Mouse (Mus musculus) bone marrow macrophage, adult 2 months (primary cell): ENCODE data around the gene Ptpn18. TPM values are rescaled to one million over a fixed set of nuclear protein-coding genes. Genes with fewer than 3 reads are reported as not detected.

Experiments used
- H3K27ac ChIP-seq: 2 replicates; pipeline ENCODE4 v1.5.1; 2012; ENCODE audit warnings: low read depth, low read length; ENCODE audit not compliant: insufficient read depth
- H3K4me1 ChIP-seq: 2 replicates; pipeline ENCODE4 v1.6.1; 2012; ENCODE audit warnings: low read length; ENCODE audit not compliant: control insufficient read depth, insufficient read depth
- H3K4me3 ChIP-seq: 2 replicates; pipeline ENCODE4 v1.5.1; 2012; ENCODE audit warnings: mild to moderate bottlenecking, low read length, moderate library complexity; ENCODE audit not compliant: insufficient read depth
- CTCF ChIP-seq: IDR thresholded peaks from 2 replicates; pipeline ENCODE4 v1.5.1; 2012; ENCODE audit warnings: low read depth, mild to moderate bottlenecking, low read length, moderate library complexity
- POLR2A ChIP-seq: IDR thresholded peaks from 2 replicates; pipeline ENCODE4 v1.6.1; 2012; ENCODE audit warnings: mild to moderate bottlenecking, low read depth, low read length, borderline replicate concordance
- polyA plus RNA-seq: library from polyadenylated mRNA; stranded (reverse); fragments of >200 nt; gene quantifications from 2 replicates; pipeline ENCODE4 v1.2.4, GENCODE M21; 2012; ENCODE audit not compliant: missing spikeins, insufficient read depth, insufficient read length

Gene Ptpn18
- polyA plus RNA-seq = 145 and 150 TPM in 2 replicates

GRCm38 (mm10) chr1:34459284-34460060, at the start of gene Ptpn18:
Ptpn18 (plus strand) TSS chr1:34459762.
- H3K4me1 ChIP-seq = peaks cover 17% of the 10 kb centered on the region
- TF ChIP-seq CTCF (no peak), POLR2A (no peak)
- peak within 1 kb of the TSS; percentile 66 for H3K4me3 ChIP-seq
- H3K27ac ChIP-seq = no peak within 1 kb of the TSS

- TF ChIP-seq POLR2A = no peak
- Histone ChIP-seq H3K4me1 (no peaks in the 10 kb centered on the region), H3K27ac (no peak overlapping the region), H3K4me3 (no peak overlapping the region)
Observed at GRCm38 (mm10) chr1:34428466-34428865, 31.1 kb upstream of the Ptpn18 start.

- no peak for TF ChIP-seq POLR2A
- TF ChIP-seq CTCF = no peak
- no peak overlapping the region for H3K27ac ChIP-seq
- no peak overlapping the region for H3K4me3 ChIP-seq
- H3K4me1 ChIP-seq = peaks cover 4% of the 10 kb centered on the region
Observed at GRCm38 (mm10) chr1:34429281-34429680, 30.3 kb upstream of the Ptpn18 start.

- Histone ChIP-seq H3K4me1 (peaks cover 8% of the 10 kb centered on the region), H3K4me3 (no peak overlapping the region), H3K27ac (no peak overlapping the region)
- TF ChIP-seq CTCF = no peak
- TF ChIP-seq POLR2A = no peak
Observed at GRCm38 (mm10) chr1:34430981-34431380, 28.6 kb upstream of the Ptpn18 start.

GRCm38 (mm10) chr1:34431431-34431830, 28.1 kb upstream of the Ptpn18 start:
- Histone ChIP-seq H3K4me3 (no peak overlapping the region), H3K27ac (no peak overlapping the region), H3K4me1 (peaks cover 8% of the 10 kb centered on the region)
- TF ChIP-seq POLR2A = no peak
- TF ChIP-seq CTCF = no peak

- no peak for TF ChIP-seq CTCF
- TF ChIP-seq POLR2A = no peak
- no peak overlapping the region for H3K27ac ChIP-seq
- H3K4me3 ChIP-seq = no peak overlapping the region
- peaks cover 8% of the 10 kb centered on the region for H3K4me1 ChIP-seq
Observed at GRCm38 (mm10) chr1:34432411-34432775, 27.2 kb upstream of the Ptpn18 start.

GRCm38 (mm10) chr1:34432776-34433481, 26.6 kb upstream of the Ptpn18 start:
- H3K4me3 ChIP-seq = peak overlapping the region; percentile 66
- peak overlapping the region; percentile 85 for H3K27ac ChIP-seq
- no peak for TF ChIP-seq POLR2A
- no peak for TF ChIP-seq CTCF
- H3K4me1 ChIP-seq = peaks cover 8% of the 10 kb centered on the region

- TF ChIP-seq CTCF = no peak
- TF ChIP-seq POLR2A = no peak
- peak overlapping the region; percentile 66 for H3K4me3 ChIP-seq
- peaks cover 11% of the 10 kb centered on the region for H3K4me1 ChIP-seq
- peak overlapping the region; percentile 85 for H3K27ac ChIP-seq
Observed at GRCm38 (mm10) chr1:34433891-34434521, 25.6 kb upstream of the Ptpn18 start.

GRCm38 (mm10) chr1:34434660-34435160, 24.9 kb upstream of the Ptpn18 start:
- Histone ChIP-seq H3K4me1 (peaks cover 11% of the 10 kb centered on the region), H3K4me3 (peak overlapping the region; percentile 66), H3K27ac (peak overlapping the region; percentile 80)
- no peak for TF ChIP-seq POLR2A
- no peak for TF ChIP-seq CTCF
